Mouse (Mus musculus): ENCODE data around the gene 3110082I17Rik.

GRCm38 (mm10) chr5:139440451-139440850 lies 19.9 kb downstream of the 3110082I17Rik start:
- TF ChIP-seq CTCF (IDR thresholded peaks at IDR 0.05; ENCODE audit: low read depth, low read length) (no peak), POLR2A (IDR thresholded peaks at IDR 0.05; ENCODE audit: extremely low read depth, insufficient read depth, low read length) (no peak)
